Mouse (Mus musculus): ENCODE results near the gene Sdsl.

Sdsl gene

DNA sequence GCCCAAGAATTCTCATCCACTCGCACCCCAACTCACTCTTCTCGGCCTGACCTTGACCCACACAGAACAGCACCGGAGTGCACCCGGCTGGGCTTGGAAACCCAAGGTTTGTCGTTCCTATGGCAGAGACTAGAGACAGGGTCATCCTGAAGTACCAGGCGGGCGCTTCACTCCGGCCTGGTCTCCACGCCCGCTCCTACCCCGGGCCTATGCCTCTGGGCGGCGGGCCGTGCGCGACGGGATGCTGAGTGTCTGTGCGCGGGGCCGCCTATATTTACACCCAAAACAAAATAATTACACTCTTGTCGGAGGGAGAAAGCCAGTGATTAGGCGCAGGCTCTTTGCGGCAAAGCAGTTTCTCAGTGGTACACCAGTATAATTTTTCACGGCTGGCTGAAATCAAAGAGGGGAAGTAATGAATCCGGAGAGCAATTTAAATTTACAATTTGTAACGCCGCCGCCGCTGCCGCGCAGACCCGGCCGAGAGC lies 45.1 kb downstream of the Sdsl start:
- DNase-seq, result no peak

DNA sequence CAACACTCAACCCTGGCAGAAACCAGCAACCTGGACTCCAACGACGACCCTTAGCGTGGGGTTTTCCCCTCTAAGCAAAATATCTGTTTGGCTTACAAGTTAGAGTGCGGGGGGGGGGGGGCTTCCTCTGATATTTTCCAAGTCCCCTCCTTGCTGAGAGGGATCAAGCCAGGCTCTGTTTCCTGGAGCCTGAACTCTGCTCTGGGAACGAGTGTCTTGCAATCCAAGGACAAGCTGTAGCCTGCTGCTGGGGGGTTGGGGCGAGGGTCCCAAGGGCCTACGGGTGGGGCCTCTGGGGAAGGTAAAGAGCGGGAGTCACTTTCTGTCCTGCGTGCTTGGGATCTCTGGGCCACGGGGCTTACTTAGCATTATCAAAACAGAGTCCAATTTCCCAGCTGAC lies 46.0 kb downstream of the Sdsl start:
- DNase-seq, result no peak

DNA sequence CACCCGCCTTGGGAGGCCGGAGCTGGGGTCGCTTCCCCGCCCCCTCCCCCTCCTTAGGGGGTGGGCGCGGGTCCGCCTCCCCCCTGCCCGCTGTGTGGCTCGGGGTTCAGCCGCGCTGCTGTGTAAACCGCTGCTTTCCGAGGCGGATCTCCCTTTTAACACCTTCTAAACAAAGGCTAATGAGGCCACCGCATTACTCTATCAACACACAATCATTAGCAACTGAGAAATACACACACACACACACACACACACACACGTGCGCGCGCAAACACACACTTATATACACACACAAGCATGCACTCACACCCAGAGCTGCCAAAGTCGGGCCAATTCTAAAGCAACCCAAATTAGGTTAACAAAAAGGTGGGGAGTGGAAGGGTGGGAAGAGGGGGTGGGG lies 46.9 kb downstream of the Sdsl start:
- DNase-seq, result no peak

DNA sequence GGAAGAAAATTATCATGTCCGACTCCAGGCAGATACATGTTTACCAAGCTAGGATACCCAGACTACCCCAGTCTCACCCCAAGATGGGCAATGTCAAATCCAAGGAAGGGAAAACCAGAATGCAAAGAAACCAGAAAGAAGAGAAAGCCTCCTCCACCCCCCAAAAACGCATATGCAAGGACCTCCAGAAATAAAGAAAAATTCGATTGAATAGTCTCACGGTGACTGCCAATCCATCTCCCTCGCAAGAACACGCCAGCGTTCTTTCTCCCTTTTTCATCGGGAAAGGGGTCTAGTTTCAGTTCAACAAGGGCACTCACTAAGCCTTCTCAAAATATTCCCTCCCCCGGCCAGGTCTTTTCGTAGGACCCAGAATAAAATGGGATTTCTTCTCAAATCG lies 48.0 kb downstream of the Sdsl start:
- no peak for DNase-seq

DNA sequence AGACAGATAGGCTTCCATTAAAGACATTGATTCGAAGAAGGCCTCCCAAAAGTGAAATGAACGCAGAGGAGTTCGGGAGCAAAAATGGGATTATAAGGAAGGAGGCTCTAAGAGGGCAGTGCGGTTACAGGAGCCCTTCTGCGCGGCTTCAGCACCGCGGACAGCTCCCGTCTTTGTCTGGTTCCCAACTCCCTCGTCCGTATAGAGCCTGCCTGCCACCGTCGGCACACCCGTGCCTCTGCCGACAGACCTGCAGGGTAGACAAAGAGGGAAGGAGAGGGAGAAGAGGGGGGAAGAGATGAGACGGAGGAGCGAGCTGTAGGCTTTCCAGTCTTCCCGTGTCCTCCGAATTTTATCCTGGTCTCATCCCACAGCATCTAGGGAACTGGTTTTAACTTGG lies 48.6 kb downstream of the Sdsl start:
- DNase-seq, result peak; percentile 69

DNA sequence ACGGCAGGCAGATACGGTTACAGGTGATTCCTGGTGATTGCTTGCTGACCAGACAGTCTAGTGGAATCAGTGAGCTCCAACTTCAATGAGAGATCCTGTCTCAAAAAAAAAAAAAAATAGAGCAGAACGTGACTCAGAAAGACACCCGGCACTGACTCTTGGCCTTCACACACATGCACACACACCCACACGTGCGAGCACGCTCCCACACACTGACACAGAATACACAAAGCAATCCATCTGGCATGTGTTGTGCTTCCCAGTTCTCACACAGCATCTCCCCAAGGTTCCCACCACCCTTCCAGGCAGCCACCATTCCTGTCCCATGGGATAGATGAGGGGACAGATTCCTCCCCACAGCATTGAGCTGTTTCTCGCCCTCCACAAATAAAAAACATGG lies 52.5 kb downstream of the Sdsl start:
- DNase-seq, result no peak

DNA sequence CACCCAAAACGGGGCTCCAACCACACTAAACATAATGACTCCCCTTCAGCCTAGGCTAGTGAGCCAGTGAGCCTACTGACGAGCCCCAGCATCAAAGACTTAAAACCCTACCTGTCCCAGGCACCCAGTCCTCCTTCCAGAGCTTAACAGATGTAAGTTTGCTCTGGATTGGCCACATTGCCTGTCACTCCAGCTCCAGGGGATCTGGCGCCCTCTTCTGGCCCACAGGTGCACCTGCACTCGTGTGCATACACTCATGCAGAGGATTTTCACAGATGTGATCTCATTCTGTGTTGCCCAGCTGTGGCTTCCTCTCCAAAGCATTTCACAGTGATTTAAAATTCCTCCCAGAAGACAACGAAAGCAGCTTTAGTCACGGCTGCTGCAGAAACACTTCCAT lies 59.2 kb downstream of the Sdsl start:
- DNase-seq, result no peak

DNA sequence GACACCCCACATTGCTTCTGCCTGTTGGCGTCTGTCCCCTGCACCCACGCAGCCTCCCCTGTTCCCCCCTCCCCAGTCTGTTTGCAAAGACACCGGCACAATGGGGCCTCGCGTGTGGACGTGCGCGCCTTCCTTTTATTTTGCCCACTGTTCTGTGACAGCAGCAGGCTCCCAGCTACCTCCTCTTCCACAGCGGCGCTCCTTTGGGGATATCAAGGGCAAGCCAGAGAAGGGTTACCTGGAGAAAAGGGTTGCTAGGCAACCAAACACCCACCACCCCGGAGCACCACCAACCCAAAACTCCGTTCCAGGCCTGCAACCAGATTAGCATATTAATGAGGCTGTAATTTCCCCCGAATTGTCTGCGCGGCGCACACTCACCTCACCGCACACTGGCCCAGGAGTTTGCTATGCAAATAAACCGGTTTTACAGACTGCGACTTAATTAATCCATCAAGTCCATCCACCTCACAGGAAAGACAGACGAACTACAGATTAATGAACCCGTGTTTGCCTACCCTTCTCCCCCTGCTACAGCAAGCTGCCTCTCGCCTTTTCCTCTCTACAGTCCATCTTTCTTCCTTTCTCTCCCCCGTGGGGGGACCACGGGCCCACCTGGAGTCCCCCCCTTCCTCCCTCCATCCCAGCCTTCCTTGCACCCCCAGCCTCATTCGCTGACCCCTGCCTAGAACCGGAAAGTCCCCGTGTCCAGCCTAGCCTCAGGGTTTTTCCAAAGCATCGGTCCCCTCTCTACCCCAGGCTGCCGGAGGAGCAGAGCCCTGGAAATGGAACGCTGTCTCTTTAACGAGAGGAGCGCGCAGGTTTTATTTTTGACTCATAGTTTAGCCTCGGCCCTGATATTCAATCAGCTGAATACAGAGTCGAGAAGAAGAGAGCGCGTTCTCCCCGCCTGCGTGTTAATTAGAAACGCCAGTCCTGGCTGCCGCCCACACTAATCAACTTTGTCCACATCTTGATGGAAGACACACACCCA lies 62.9 kb downstream of the Sdsl start:
- no peak for DNase-seq

DNA sequence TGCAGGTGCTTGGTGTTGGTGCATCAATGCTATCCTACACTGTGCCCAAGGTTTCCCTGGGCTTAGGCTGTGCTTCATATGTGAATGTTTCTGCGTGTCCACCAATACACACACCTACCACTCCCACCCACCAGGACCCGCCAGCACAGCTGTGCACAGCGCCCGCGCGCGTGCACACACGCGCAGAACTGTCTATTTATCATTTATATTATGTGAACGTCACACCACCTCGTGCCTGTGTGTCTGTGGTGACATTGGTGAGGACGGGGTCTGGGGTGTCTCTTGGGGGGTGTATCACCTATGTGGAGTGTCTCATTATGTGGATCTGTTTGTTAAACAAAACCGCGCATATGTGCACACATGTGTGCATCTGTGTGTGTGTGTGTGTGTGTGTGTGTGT lies 63.7 kb downstream of the Sdsl start:
- no peak for DNase-seq
